Mouse (Mus musculus) ovary, adult 18-20 months (tissue): ENCODE measurements around the gene Mob3a.
A peak's percentile ranks its signal among the peaks of the same experiment; 100 is the strongest.

Source experiments
- DNase-seq: peaks from one replicate; pipeline ENCODE4 v3.0.0; 2022; ENCODE audit warnings: low spot score, mixed read lengths

Mob3a gene

GRCm38 (mm10) chr10:80677942-80678436, 23.8 kb downstream of the Mob3a start, which contains the start of gene Mknk2:
Mknk2 (minus strand) TSS chr10:80678112.
- DNase-seq = peak; percentile 89

GRCm38 (mm10) chr10:80677128-80677875, 24.5 kb downstream of the Mob3a start:
- no peak for DNase-seq

- peak; percentile 100 for DNase-seq
These were observed 25.4 kb downstream of the Mob3a start for GRCm38 (mm10) chr10:80676198-80676928.

- no peak for DNase-seq
These were observed 26.2 kb downstream of the Mob3a start for GRCm38 (mm10) chr10:80675405-80676197.

GRCm38 (mm10) chr10:80674851-80675404, 26.8 kb downstream of the Mob3a start:
- DNase-seq = no peak

GRCm38 (mm10) chr10:80674161-80674711, 27.5 kb downstream of the Mob3a start:
- peak; percentile 47 for DNase-seq

- no peak for DNase-seq
These were observed 28.1 kb downstream of the Mob3a start for GRCm38 (mm10) chr10:80673690-80674089.

GRCm38 (mm10) chr10:80671936-80672690, 29.7 kb downstream of the Mob3a start:
- DNase-seq = no peak

- no peak for DNase-seq
These were observed 30.5 kb downstream of the Mob3a start for GRCm38 (mm10) chr10:80671251-80671650.

GRCm38 (mm10) chr10:80670531-80670930, 31.2 kb downstream of the Mob3a start:
- no peak for DNase-seq

GRCm38 (mm10) chr10:80669737-80670485, 31.9 kb downstream of the Mob3a start:
- DNase-seq = peak; percentile 51

- DNase-seq = no peak
These were observed 32.8 kb downstream of the Mob3a start for GRCm38 (mm10) chr10:80669018-80669417.

GRCm38 (mm10) chr10:80668614-80669013, 33.2 kb downstream of the Mob3a start:
- DNase-seq = no peak

- DNase-seq = no peak
These were observed 34.9 kb downstream of the Mob3a start for GRCm38 (mm10) chr10:80666837-80667412.

- DNase-seq = no peak
These were observed 35.6 kb downstream of the Mob3a start for GRCm38 (mm10) chr10:80665981-80666733.

GRCm38 (mm10) chr10:80665459-80665858, 36.3 kb downstream of the Mob3a start:
- no peak for DNase-seq

GRCm38 (mm10) chr10:80665016-80665380, 36.8 kb downstream of the Mob3a start:
- DNase-seq = peak; percentile 47

GRCm38 (mm10) chr10:80664197-80665015, 37.4 kb downstream of the Mob3a start:
- DNase-seq = peak; percentile 85
